Mouse (Mus musculus): ENCODE results near the gene Ccdc51. TPM values are rescaled to one million over a fixed set of nuclear protein-coding genes. Genes with fewer than 3 reads are reported as not detected.
A peak's percentile ranks its signal among the peaks of the same experiment; 100 is the strongest.

Ccdc51 gene
- polyA plus RNA-seq, 1 experiment from 2014 or later: 21.9 TPM

DNA sequence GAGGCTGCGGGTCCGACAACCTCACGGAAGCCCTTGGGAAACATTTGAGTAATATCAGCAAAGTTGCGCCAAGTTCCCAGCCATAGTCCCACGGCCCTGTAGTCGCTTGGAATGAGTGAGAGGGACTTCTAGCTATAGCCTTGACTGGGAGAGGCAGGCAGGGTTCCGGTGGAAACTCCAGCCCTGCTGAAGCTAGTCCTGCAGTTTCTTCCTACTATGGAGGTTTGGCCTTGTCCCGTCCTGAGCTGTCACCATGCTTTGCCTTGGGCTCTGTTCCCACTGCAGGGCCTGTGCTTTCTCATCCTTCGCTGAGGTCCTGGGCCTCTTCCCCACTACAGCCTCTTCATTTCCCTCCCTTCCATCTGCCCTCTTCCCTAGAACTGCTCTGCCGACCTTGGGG lies 33.9 kb downstream of the Ccdc51 start:
- DNase-seq (ENCODE audit: low spot score) (peak; percentile 25), ATAC-seq (replicated peaks; ENCODE audit: low FRiP score) (no peak)
- H3K4me3 ChIP-seq (ENCODE audit: low read depth, low read length): no peak overlapping the region
- H3K27ac ChIP-seq (ENCODE audit: low read depth, low read length): no peak overlapping the region
- H3K9me3 ChIP-seq (ENCODE audit: control insufficient read depth, low read length): no peaks in the 10 kb centered on the region
- no peaks in the 10 kb centered on the region for H3K4me1 ChIP-seq (replicated peaks; ENCODE audit: control insufficient read depth, insufficient read depth, low read length)
- 92% methylated on average over 10 of the region's 10 CpGs for WGBS
- no peak overlapping the region for H3K4me2 ChIP-seq
- H3K36me3 ChIP-seq (ENCODE audit: control insufficient read depth, insufficient read depth, low read length): peaks cover 6% of the 10 kb centered on the region; the same call in 1 of the 2 replicates
- no peaks in the 10 kb centered on the region for H3K27me3 ChIP-seq (replicated peaks; ENCODE audit: control insufficient read depth, insufficient read depth, low read length)
- H3K9ac ChIP-seq (ENCODE audit: low read depth, low read length): no peak overlapping the region

GRCm38 (mm10) chr9:109118106-109118505 lies 35.8 kb downstream of the Ccdc51 start:
- no peak for DNase-seq (ENCODE audit: low spot score)
- no peak for ATAC-seq (replicated peaks; ENCODE audit: low FRiP score)
- WGBS: 74% methylated on average over 4 of the region's 4 CpGs

GRCm38 (mm10) chr9:109119571-109119970 lies 37.3 kb downstream of the Ccdc51 start:
- H3K4me2 ChIP-seq: no peak overlapping the region
- DNase-seq (ENCODE audit: low spot score): no peak
- H3K36me3 ChIP-seq (ENCODE audit: control insufficient read depth, insufficient read depth, low read length): no peaks in the 10 kb centered on the region; the same call in 1 of the 2 replicates
- H3K9me3 ChIP-seq (ENCODE audit: control insufficient read depth, low read length): no peaks in the 10 kb centered on the region
- H3K9ac ChIP-seq (ENCODE audit: low read depth, low read length): no peak overlapping the region
- WGBS: 84% methylated on average over 9 of the region's 9 CpGs
- H3K4me3 ChIP-seq (ENCODE audit: low read depth, low read length): no peak overlapping the region
- ATAC-seq (replicated peaks; ENCODE audit: low FRiP score): no peak
- H3K27me3 ChIP-seq (replicated peaks; ENCODE audit: control insufficient read depth, insufficient read depth, low read length): no peaks in the 10 kb centered on the region
- H3K27ac ChIP-seq (ENCODE audit: low read depth, low read length): no peak overlapping the region
- no peaks in the 10 kb centered on the region for H3K4me1 ChIP-seq (replicated peaks; ENCODE audit: control insufficient read depth, insufficient read depth, low read length)

More at GRCm38 (mm10) chr9:109118106-109118505, 35.8 kb downstream of the Ccdc51 start:
- Histone ChIP-seq H3K9ac (ENCODE audit: low read depth, low read length) (no peak overlapping the region), H3K27me3 (replicated peaks; ENCODE audit: control insufficient read depth, insufficient read depth, low read length) (no peaks in the 10 kb centered on the region), H3K4me1 (replicated peaks; ENCODE audit: control insufficient read depth, insufficient read depth, low read length) (no peaks in the 10 kb centered on the region), H3K4me3 (ENCODE audit: low read depth, low read length) (no peak overlapping the region), H3K27ac (ENCODE audit: low read depth, low read length) (no peak overlapping the region), H3K4me2 (no peak overlapping the region), H3K36me3 (ENCODE audit: control insufficient read depth, insufficient read depth, low read length) (peaks cover 5% of the 10 kb centered on the region; the same call in 1 of the 2 replicates), H3K9me3 (ENCODE audit: control insufficient read depth, low read length) (no peaks in the 10 kb centered on the region)

- Histone ChIP-seq H3K27me3 (replicated peaks; ENCODE audit: control insufficient read depth, insufficient read depth, low read length) (no peaks in the 10 kb centered on the region), H3K4me3 (ENCODE audit: low read depth, low read length) (no peak overlapping the region), H3K36me3 (ENCODE audit: control insufficient read depth, insufficient read depth, low read length) (no peaks in the 10 kb centered on the region; the same call in 1 of the 2 replicates), H3K27ac (ENCODE audit: low read depth, low read length) (no peak overlapping the region), H3K9ac (ENCODE audit: low read depth, low read length) (no peak overlapping the region), H3K4me1 (replicated peaks; ENCODE audit: control insufficient read depth, insufficient read depth, low read length) (no peaks in the 10 kb centered on the region), H3K4me2 (no peak overlapping the region), H3K9me3 (ENCODE audit: control insufficient read depth, low read length) (no peaks in the 10 kb centered on the region)
- DNase-seq (ENCODE audit: low spot score) (no peak), ATAC-seq (replicated peaks; ENCODE audit: low FRiP score) (no peak)
- 84% methylated on average over 6 of the region's 6 CpGs for WGBS
These were observed 38.7 kb downstream of the Ccdc51 start for GRCm38 (mm10) chr9:109120956-109121355.

GRCm38 (mm10) chr9:109122553-109123085 lies 40.3 kb downstream of the Ccdc51 start:
- ATAC-seq (replicated peaks; ENCODE audit: low FRiP score) (no peak), DNase-seq (ENCODE audit: low spot score) (no peak)
- WGBS: 43% methylated on average over 2 of the region's 2 CpGs
- Histone ChIP-seq H3K9me3 (ENCODE audit: control insufficient read depth, low read length) (no peaks in the 10 kb centered on the region), H3K4me1 (replicated peaks; ENCODE audit: control insufficient read depth, insufficient read depth, low read length) (no peaks in the 10 kb centered on the region), H3K27ac (ENCODE audit: low read depth, low read length) (no peak overlapping the region), H3K27me3 (replicated peaks; ENCODE audit: control insufficient read depth, insufficient read depth, low read length) (no peaks in the 10 kb centered on the region), H3K9ac (ENCODE audit: low read depth, low read length) (no peak overlapping the region), H3K4me2 (no peak overlapping the region), H3K4me3 (ENCODE audit: low read depth, low read length) (no peak overlapping the region), H3K36me3 (ENCODE audit: control insufficient read depth, insufficient read depth, low read length) (no peaks in the 10 kb centered on the region)

GRCm38 (mm10) chr9:109123266-109123665 lies 41.0 kb downstream of the Ccdc51 start:
- Histone ChIP-seq H3K9me3 (ENCODE audit: control insufficient read depth, low read length) (no peaks in the 10 kb centered on the region), H3K27ac (ENCODE audit: low read depth, low read length) (no peak overlapping the region), H3K9ac (ENCODE audit: low read depth, low read length) (no peak overlapping the region), H3K4me2 (no peak overlapping the region), H3K36me3 (ENCODE audit: control insufficient read depth, insufficient read depth, low read length) (no peaks in the 10 kb centered on the region), H3K4me1 (replicated peaks; ENCODE audit: control insufficient read depth, insufficient read depth, low read length) (no peaks in the 10 kb centered on the region), H3K27me3 (replicated peaks; ENCODE audit: control insufficient read depth, insufficient read depth, low read length) (no peaks in the 10 kb centered on the region), H3K4me3 (ENCODE audit: low read depth, low read length) (no peak overlapping the region)
- ATAC-seq (replicated peaks; ENCODE audit: low FRiP score) (no peak), DNase-seq (ENCODE audit: low spot score) (no peak)
- WGBS: 52% methylated on average over 6 of the region's 6 CpGs

DNA sequence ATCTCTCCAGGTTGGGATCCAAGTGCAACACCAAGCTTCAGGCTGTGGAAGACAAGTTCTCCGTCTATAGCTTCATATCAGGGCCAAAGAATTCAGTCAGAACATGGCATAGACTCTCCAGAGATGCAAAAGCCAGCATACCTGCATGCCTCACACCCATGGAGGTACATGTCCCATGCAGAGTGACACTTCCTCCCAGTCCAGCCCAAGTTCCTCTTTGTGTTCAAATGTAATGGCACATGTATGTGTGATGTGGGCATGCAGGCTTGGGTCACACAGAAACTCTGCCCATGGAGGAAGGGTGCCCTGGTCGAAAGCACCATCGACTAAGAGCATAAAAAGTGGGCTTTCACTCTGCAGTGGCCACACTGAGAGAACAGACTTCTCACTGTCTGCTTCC lies 41.9 kb downstream of the Ccdc51 start:
- ATAC-seq (replicated peaks; ENCODE audit: low FRiP score) (no peak), DNase-seq (ENCODE audit: low spot score) (no peak)
- no peaks in the 10 kb centered on the region for H3K9me3 ChIP-seq (ENCODE audit: control insufficient read depth, low read length)
- no peak overlapping the region for H3K27ac ChIP-seq (ENCODE audit: low read depth, low read length)
- no peaks in the 10 kb centered on the region for H3K36me3 ChIP-seq (ENCODE audit: control insufficient read depth, insufficient read depth, low read length)
- H3K27me3 ChIP-seq (replicated peaks; ENCODE audit: control insufficient read depth, insufficient read depth, low read length): no peaks in the 10 kb centered on the region
- no peak overlapping the region for H3K4me2 ChIP-seq
- no peak overlapping the region for H3K4me3 ChIP-seq (ENCODE audit: low read depth, low read length)
- H3K4me1 ChIP-seq (replicated peaks; ENCODE audit: control insufficient read depth, insufficient read depth, low read length): no peaks in the 10 kb centered on the region
- H3K9ac ChIP-seq (ENCODE audit: low read depth, low read length): no peak overlapping the region
- 83% methylated on average over 3 of the region's 3 CpGs for WGBS

DNA sequence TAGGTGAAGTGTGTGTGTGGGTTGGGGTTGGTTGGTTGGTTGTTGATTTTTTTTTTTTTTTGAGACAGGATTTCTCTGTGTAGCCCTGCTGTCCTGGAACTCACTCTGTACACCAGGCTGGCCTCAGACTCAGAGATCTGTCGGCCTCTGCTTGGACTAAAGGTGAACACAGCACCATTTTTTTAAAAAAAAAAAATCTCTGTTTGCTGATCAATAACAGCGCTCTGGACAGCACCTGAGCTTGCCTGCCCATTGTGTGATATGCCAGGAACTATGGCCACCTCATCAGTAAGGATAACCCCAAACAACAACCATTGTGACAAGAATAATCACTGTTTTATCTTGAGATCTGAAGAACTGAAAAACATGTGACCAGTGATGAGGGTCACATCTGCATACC lies 42.8 kb downstream of the Ccdc51 start:
- Histone ChIP-seq H3K36me3 (ENCODE audit: control insufficient read depth, insufficient read depth, low read length) (no peaks in the 10 kb centered on the region), H3K4me3 (ENCODE audit: low read depth, low read length) (no peak overlapping the region), H3K9me3 (ENCODE audit: control insufficient read depth, low read length) (no peaks in the 10 kb centered on the region), H3K4me2 (no peak overlapping the region), H3K27ac (ENCODE audit: low read depth, low read length) (no peak overlapping the region), H3K27me3 (replicated peaks; ENCODE audit: control insufficient read depth, insufficient read depth, low read length) (no peaks in the 10 kb centered on the region), H3K4me1 (replicated peaks; ENCODE audit: control insufficient read depth, insufficient read depth, low read length) (no peaks in the 10 kb centered on the region), H3K9ac (ENCODE audit: low read depth, low read length) (no peak overlapping the region)
- DNase-seq (ENCODE audit: low spot score) (no peak), ATAC-seq (replicated peaks; ENCODE audit: low FRiP score) (no peak)
- 68% methylated on average over 2 of the region's 2 CpGs for WGBS

- no peaks in the 10 kb centered on the region for H3K9me3 ChIP-seq (ENCODE audit: control insufficient read depth, low read length)
- no peaks in the 10 kb centered on the region for H3K36me3 ChIP-seq (ENCODE audit: control insufficient read depth, insufficient read depth, low read length)
- WGBS: 59% methylated on average over 3 of the region's 3 CpGs
These were observed 43.2 kb downstream of the Ccdc51 start for GRCm38 (mm10) chr9:109125481-109125880.

More at GRCm38 (mm10) chr9:109125481-109125880, 43.2 kb downstream of the Ccdc51 start:
- Histone ChIP-seq H3K4me2 (no peak overlapping the region), H3K27me3 (replicated peaks; ENCODE audit: control insufficient read depth, insufficient read depth, low read length) (no peaks in the 10 kb centered on the region), H3K4me1 (replicated peaks; ENCODE audit: control insufficient read depth, insufficient read depth, low read length) (no peaks in the 10 kb centered on the region), H3K9ac (ENCODE audit: low read depth, low read length) (no peak overlapping the region), H3K4me3 (ENCODE audit: low read depth, low read length) (no peak overlapping the region), H3K27ac (ENCODE audit: low read depth, low read length) (no peak overlapping the region)
- DNase-seq (ENCODE audit: low spot score) (no peak), ATAC-seq (replicated peaks; ENCODE audit: low FRiP score) (no peak)
